Mouse (Mus musculus): ENCODE measurements at regions not wholly inside any gene's neighbourhood (a gene's known extent, or its start where the extent isn't known, plus 50 kb on each side); places are given as distances from the start of the nearest gene placed in this dataset.

GRCm38 (mm10) chr1:71900106-71901074 lies 247.4 kb upstream of the Fn1 start:
- DNase-seq (ENCODE audit: low spot score) = no peak

- DNase-seq (ENCODE audit: low spot score) = no peak
Measured at GRCm38 (mm10) chr1:71899128-71899527, 246.1 kb upstream of the Fn1 start.

- no peak for DNase-seq (ENCODE audit: low spot score)
Measured at GRCm38 (mm10) chr1:71898198-71898597, 245.2 kb upstream of the Fn1 start.

- peak; percentile 7 for DNase-seq (ENCODE audit: low spot score)
Measured at GRCm38 (mm10) chr1:71897464-71898051, 244.6 kb upstream of the Fn1 start.

GRCm38 (mm10) chr1:71896141-71896725 lies 243.2 kb upstream of the Fn1 start:
- no peak for DNase-seq (ENCODE audit: low spot score)

GRCm38 (mm10) chr1:71893636-71894035 lies 240.6 kb upstream of the Fn1 start:
- DNase-seq (ENCODE audit: low spot score) = no peak

- no peak for DNase-seq (ENCODE audit: low spot score)
Measured at GRCm38 (mm10) chr1:71887809-71888208, 234.8 kb upstream of the Fn1 start.

GRCm38 (mm10) chr1:71886903-71887302 lies 233.9 kb upstream of the Fn1 start:
- DNase-seq (ENCODE audit: low spot score) = no peak

GRCm38 (mm10) chr1:71886233-71886632 lies 233.2 kb upstream of the Fn1 start:
- no peak for DNase-seq (ENCODE audit: low spot score)

GRCm38 (mm10) chr1:71881851-71882250 lies 228.9 kb upstream of the Fn1 start:
- no peak for DNase-seq (ENCODE audit: low spot score)

- DNase-seq (ENCODE audit: low spot score) = no peak
Measured at GRCm38 (mm10) chr1:71881191-71881590, 228.2 kb upstream of the Fn1 start.

- DNase-seq (ENCODE audit: low spot score) = no peak
Measured at GRCm38 (mm10) chr1:71880480-71880879, 227.5 kb upstream of the Fn1 start.

- no peak for DNase-seq (ENCODE audit: low spot score)
Measured at GRCm38 (mm10) chr1:71876712-71877401, 223.9 kb upstream of the Fn1 start.

GRCm38 (mm10) chr1:71874037-71874436 lies 221.0 kb upstream of the Fn1 start:
- no peak for DNase-seq (ENCODE audit: low spot score)

GRCm38 (mm10) chr1:71865670-71866069 lies 212.7 kb upstream of the Fn1 start:
- no peak for DNase-seq (ENCODE audit: low spot score)

GRCm38 (mm10) chr1:71864749-71865148 lies 211.7 kb upstream of the Fn1 start:
- no peak for DNase-seq (ENCODE audit: low spot score)

GRCm38 (mm10) chr1:71853212-71853611 lies 200.2 kb upstream of the Fn1 start:
- DNase-seq (ENCODE audit: low spot score) = no peak

GRCm38 (mm10) chr1:71851268-71851667 lies 198.3 kb upstream of the Fn1 start:
- no peak for DNase-seq (ENCODE audit: low spot score)

GRCm38 (mm10) chr1:71848656-71849055 lies 195.7 kb upstream of the Fn1 start:
- DNase-seq (ENCODE audit: low spot score) = no peak

- DNase-seq (ENCODE audit: low spot score) = peak; percentile 8
Measured at GRCm38 (mm10) chr1:71844938-71845685, 192.1 kb upstream of the Fn1 start.

GRCm38 (mm10) chr1:71837764-71838163 lies 184.8 kb upstream of the Fn1 start:
- no peak for DNase-seq (ENCODE audit: low spot score)

Measured in left cerebral cortex, adult 11 months (tissue).